Mouse (Mus musculus) monocyte, adult 59 days (primary cell): Measurements from ENCODE around the gene Tmem270. TPM values are rescaled to one million over a fixed set of nuclear protein-coding genes. Genes with fewer than 3 reads are reported as not detected.

Experiments used
- total RNA-seq, 2 experiments: library from RNA; stranded (reverse); gene quantifications; one replicate each; pipeline ENCODE4 v1.2.4; 2023

Tmem270 gene
- total RNA-seq, result not detected

DNA sequence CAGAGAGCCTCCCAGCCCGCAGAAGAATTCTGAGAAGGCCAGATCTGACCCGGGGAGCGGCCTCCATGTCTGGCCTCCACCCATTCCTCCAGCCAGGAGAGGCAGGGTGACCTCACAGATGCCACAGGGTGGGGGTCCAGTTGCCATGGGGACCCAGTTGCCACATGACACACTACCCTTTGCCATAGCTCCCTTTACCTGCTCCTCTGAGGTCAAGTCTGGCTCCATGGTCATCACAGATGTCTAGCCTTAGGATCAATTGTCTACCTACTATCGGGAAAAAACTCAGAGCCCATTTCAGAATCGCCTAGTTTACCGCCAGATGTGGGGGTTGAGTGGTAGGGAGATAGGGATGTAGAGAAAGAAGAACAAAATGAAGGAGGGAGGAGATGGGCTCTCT, at the start of gene Tmem270:
Tmem270 (minus strand) TSS at position 101 of the 400 bp plus-strand sequence.

DNA sequence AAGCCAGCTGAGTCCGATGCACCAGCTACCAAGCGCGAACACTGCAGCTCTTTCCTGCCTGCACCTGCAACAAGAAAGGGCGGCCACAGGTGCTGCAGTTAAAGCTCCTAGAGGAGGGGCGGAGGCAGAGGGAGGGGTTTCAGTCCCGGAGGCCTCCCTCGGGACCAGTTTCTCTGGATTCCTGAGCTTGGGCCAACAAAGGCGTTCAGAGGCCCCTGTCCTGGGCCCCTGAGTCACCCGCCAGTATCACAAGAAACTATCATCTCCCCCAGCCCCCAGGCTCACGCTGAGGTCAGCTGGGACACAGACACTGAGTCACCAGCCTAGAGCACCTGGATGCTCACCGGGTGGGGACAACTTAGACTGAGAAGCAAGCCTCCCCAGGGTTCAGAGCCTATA, 40.3 kb upstream of the Tmem270 start, which contains the start of gene Cldn4:
Cldn4 (minus strand) TSS at position 78 of the 399 bp plus-strand sequence.

DNA sequence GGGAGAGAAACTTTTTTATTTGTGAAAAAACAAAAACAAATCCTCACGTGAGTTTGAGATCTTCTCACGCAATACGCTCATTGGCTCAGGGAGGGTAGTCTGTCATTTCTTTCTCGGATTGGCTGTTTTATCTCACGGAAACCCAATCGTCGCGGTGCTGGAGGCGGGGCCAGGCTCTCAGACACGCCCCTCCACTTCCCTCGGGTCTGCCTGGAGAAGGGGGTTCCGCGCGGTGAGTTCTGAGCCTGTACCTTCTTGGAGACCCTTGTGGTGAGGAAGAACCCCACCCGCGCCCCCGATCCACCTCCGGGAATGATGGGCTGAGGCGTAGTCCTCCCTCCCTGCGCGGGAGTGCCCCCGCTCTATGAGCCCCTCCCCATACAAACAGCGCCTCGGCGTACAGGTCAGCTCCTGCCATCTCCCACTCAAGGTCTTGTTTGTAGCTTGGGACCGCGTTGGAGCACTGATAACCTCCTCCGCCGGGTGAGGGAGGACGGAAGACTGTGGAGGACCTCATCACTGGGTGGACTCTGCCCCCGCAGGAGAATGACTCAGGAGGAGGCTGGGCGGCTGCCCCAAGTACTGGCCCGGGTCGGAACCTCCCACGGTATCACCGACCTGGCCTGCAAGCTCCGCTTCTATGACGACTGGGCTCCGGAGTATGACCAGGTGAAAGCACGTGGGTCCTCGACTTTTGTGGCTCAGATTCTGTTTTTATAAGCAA, 25.8 kb upstream of the Tmem270 start, which contains the start of gene Mettl27:
Mettl27 (plus strand) TSS at position 190 of the 724 bp plus-strand sequence.

DNA sequence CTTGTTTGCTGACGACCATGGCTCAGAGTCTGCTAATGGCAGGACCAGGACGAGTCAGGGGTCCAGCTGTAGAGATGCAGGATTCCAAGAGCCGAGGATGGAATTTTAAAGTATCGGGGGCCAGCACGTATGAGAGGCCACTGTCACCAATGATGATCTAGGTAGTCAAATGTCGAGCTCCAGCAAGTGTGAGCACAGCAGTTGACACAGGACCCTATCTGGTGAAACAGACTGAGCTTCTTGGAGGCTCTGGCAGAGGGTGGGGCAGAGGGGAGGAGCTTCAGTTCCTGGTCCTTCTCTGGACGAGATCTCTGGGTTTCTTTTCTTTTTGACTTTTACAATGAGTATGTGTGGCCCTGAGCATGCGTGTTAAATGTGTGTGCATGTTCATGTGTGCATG, 8.8 kb upstream of the Tmem270 start, which contains the start of gene Cldn13:
Cldn13 (minus strand) TSS at position 216 of the 400 bp plus-strand sequence.

Other genes with a start within 250 kb of the Tmem270 start
- gene Limk1, start 218.1 kb downstream of the Tmem270 start, total RNA-seq, result 10 to 100 TPM; 33.3 to 36.0 TPM
- under 1 TPM in 1 of 2 experiments, not detected in 1; 0.37 TPM for gene Eln, start 159.4 kb downstream of the Tmem270 start, total RNA-seq
- gene Cldn13, start 8.8 kb upstream of the Tmem270 start, total RNA-seq, result not detected
- 1 to 10 TPM; 1.5 to 2.3 TPM for gene Mettl27, start 25.6 kb upstream of the Tmem270 start, total RNA-seq
- not detected for gene Cldn4, start 40.2 kb upstream of the Tmem270 start, total RNA-seq
- gene Cldn3, start 79.5 kb upstream of the Tmem270 start, total RNA-seq, result not detected
- 10 to 100 TPM; 27.6 to 33.2 TPM for gene Abhd11, start 102.4 kb upstream of the Tmem270 start, total RNA-seq
- gene Stx1a, start 116.7 kb upstream of the Tmem270 start, total RNA-seq, result 1 to 10 TPM in 1 of 2 experiments, under 1 TPM in 1; 0.37 to 1.1 TPM
- 10 to 100 TPM; 16.2 to 16.9 TPM for gene Dnajc30, start 157.5 kb upstream of the Tmem270 start, total RNA-seq
- gene Bud23, start 158.2 kb upstream of the Tmem270 start, total RNA-seq, result 10 to 100 TPM; 46.4 to 61.6 TPM
- not detected for gene Vps37d, start 171.5 kb upstream of the Tmem270 start, total RNA-seq
- 1 to 10 TPM; 2.8 to 3.2 TPM for gene Mlxipl, start 183.2 kb upstream of the Tmem270 start, total RNA-seq
- gene Tbl2, start 242.9 kb upstream of the Tmem270 start, total RNA-seq, result 10 to 100 TPM; 11.8 to 13.0 TPM